Mouse (Mus musculus) thymus, adult 2 months (tissue): ENCODE results near the gene Nhs. TPM values are rescaled to one million over a fixed set of nuclear protein-coding genes. Genes with fewer than 3 reads are reported as not detected.
A peak's percentile ranks its signal among the peaks of the same experiment; 100 is the strongest.

Experiments
- DNase-seq: peaks from one replicate; pipeline ENCODE4 v3.0.0; 2021
- H3K27ac ChIP-seq: fragments of 200-500 bp; 2 replicates; pipeline ENCODE4 v1.5.1; 2012; ENCODE audit warnings: low read length, control low read depth; ENCODE audit not compliant: control insufficient read depth, insufficient read depth
- H3K27me3 ChIP-seq: fragments of 200-500 bp; 2 replicates; pipeline ENCODE4 v1.6.1; 2012; ENCODE audit warnings: mild to moderate bottlenecking, low read length, moderate library complexity, mixed read lengths; ENCODE audit not compliant: control insufficient read depth, insufficient read depth
- H3K36me3 ChIP-seq: fragments of 200-500 bp; 2 replicates; pipeline ENCODE4 v1.6.1; 2012; ENCODE audit warnings: mild to moderate bottlenecking, low read length, moderate library complexity; ENCODE audit not compliant: control insufficient read depth, insufficient read depth
- H3K4me1 ChIP-seq: fragments of 200-500 bp; replicated peaks from 2 replicates; pipeline ENCODE4 v1.6.1; 2012; ENCODE audit warnings: low read length; ENCODE audit not compliant: control insufficient read depth, insufficient read depth
- H3K4me3 ChIP-seq: fragments of 200-500 bp; 2 replicates; pipeline ENCODE4 v1.5.1; 2012; ENCODE audit warnings: mild to moderate bottlenecking, low read length, control low read depth, moderate library complexity; ENCODE audit not compliant: control insufficient read depth, insufficient read depth
- CTCF ChIP-seq: fragments of 200-500 bp; IDR thresholded peaks from 2 replicates; pipeline ENCODE4 v1.5.1; 2012; ENCODE audit warnings: mild to moderate bottlenecking, control low read depth, low read length, moderate library complexity, borderline replicate concordance; ENCODE audit not compliant: control insufficient read depth, poor library complexity, insufficient read depth; ENCODE audit errors: extremely low read depth
- POLR2A ChIP-seq: fragments of 200-500 bp; IDR thresholded peaks from 2 replicates; pipeline ENCODE4 v1.6.1; 2012; ENCODE audit warnings: mild to moderate bottlenecking, low read length, control low read depth, moderate library complexity; ENCODE audit not compliant: control insufficient read depth, poor library complexity, insufficient read depth; ENCODE audit errors: extremely low read depth
- WGBS: fragments of 180-500 bp; shearing (Covaris S2); methylation state at CpG from one replicate; pipeline ENCODE4 v1.1.7; 2018; 5-methylcytosine and 5-hydroxymethylcytosine counted together
- polyA plus RNA-seq: library from polyadenylated mRNA; depleted of rRNA; stranded (reverse); fragments of >200 nt; gene quantifications from 2 replicates; pipeline ENCODE4 v1.2.3, GENCODE M21; 2012; rRNA removed

Gene Nhs
- 0.38 and 0.46 TPM in 2 replicates for polyA plus RNA-seq

GRCm38 (mm10) chrX:162159637-162160611, at the start of gene Nhs:
Gene Nhs, minus strand, starts transcription at chrX:162159730.
- TF ChIP-seq POLR2A (no peak), CTCF (no peak)
- no peaks in the 10 kb centered on the region for H3K36me3 ChIP-seq
- no peak within 1 kb of the TSS for H3K27ac ChIP-seq
- peak; percentile 1 for DNase-seq
- H3K4me1 ChIP-seq = no peaks in the 10 kb centered on the region
- 4% methylated on average over 49 of the region's 61 CpGs for WGBS
- H3K4me3 ChIP-seq = no peak within 1 kb of the TSS; the same call in 1 of the 2 replicates
- H3K27me3 ChIP-seq = no peaks in the 10 kb centered on the region

GRCm38 (mm10) chrX:162206350-162206884, 46.9 kb upstream of the Nhs start:
- Histone ChIP-seq H3K36me3 (no peaks in the 10 kb centered on the region), H3K4me1 (no peaks in the 10 kb centered on the region), H3K27ac (no peak overlapping the region), H3K4me3 (no peak overlapping the region), H3K27me3 (no peaks in the 10 kb centered on the region)
- DNase-seq = no peak
- WGBS = 94% methylated on average over 2 of the region's 2 CpGs
- TF ChIP-seq POLR2A (no peak), CTCF (no peak)

- Histone ChIP-seq H3K27ac (no peak overlapping the region), H3K36me3 (no peaks in the 10 kb centered on the region), H3K27me3 (no peaks in the 10 kb centered on the region), H3K4me3 (no peak overlapping the region; the same call in 1 of the 2 replicates), H3K4me1 (no peaks in the 10 kb centered on the region)
- TF ChIP-seq CTCF = no peak
- no peak for TF ChIP-seq POLR2A
- DNase-seq = no peak
- WGBS = 2% methylated on average over 54 of the region's 80 CpGs
These were observed 540 bp downstream of the Nhs start for GRCm38 (mm10) chrX:162158743-162159636.

GRCm38 (mm10) chrX:162158142-162158541, 1.4 kb downstream of the Nhs start:
- no peaks in the 10 kb centered on the region for H3K36me3 ChIP-seq
- H3K27me3 ChIP-seq = no peaks in the 10 kb centered on the region
- no peak for TF ChIP-seq CTCF
- TF ChIP-seq POLR2A = no peak
- no peaks in the 10 kb centered on the region for H3K4me1 ChIP-seq
- H3K4me3 ChIP-seq = no peak overlapping the region
- WGBS = 68% methylated on average over 5 of the region's 5 CpGs
- no peak for DNase-seq
- no peak overlapping the region for H3K27ac ChIP-seq

GRCm38 (mm10) chrX:162137807-162138206, 21.7 kb downstream of the Nhs start:
- no peak overlapping the region for H3K27ac ChIP-seq
- H3K36me3 ChIP-seq = no peaks in the 10 kb centered on the region
- 51% methylated on average over 2 of the region's 2 CpGs for WGBS
- no peak for DNase-seq
- H3K4me3 ChIP-seq = no peak overlapping the region
- no peaks in the 10 kb centered on the region for H3K4me1 ChIP-seq
- TF ChIP-seq CTCF (no peak), POLR2A (no peak)
- no peaks in the 10 kb centered on the region for H3K27me3 ChIP-seq

GRCm38 (mm10) chrX:162113257-162113656, 46.3 kb downstream of the Nhs start:
- Histone ChIP-seq H3K36me3 (no peaks in the 10 kb centered on the region), H3K27me3 (no peaks in the 10 kb centered on the region), H3K4me3 (no peak overlapping the region), H3K27ac (no peak overlapping the region), H3K4me1 (no peaks in the 10 kb centered on the region)
- DNase-seq = no peak
- 85% methylated on average over 5 of the region's 5 CpGs for WGBS
- TF ChIP-seq POLR2A (no peak), CTCF (no peak)
